Comparison of ENCODE assay signal across 8 mouse cellular contexts in the genomic region with DNA sequence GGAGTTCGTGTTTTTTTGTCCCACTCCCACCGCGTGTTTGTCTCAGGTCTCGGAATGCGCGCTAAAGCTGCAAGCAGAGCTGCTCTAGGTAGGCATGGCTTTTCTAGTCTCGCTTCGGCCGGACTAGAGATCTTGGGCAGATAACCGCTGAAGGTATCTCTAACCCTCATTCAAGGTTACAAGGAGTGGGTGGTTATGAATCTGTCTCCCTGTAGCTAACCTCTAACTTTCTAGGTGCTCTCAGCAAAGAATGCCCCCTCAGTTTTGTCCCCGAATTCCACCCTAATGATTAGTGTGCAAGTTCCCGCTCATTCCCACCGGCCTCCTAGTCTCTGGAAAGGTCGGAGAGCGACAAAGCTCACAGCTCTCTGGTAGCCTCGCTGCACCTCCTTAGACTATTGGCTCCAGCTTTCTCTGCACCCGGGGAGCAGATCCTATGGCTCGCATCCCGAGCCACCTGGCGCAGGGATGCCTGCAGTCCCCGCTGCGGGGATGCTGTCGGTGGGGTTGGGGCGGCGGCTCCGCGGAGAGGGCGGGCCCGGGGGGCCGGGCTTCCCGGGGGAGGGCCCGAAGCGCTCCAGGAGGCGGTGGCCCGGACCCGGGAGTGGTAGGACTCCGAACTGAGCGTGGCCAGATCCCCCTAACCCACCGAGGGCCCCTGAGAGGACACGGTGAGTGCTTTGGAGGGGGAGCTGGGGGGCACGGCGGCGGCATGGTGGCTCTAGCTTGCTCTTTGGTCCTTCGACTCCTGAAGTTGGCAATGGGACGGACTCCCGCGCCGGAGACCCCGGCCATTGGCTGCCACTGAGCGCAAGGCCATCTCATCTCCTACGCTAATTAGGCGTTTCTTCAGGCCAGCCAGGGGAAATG. TPM values are rescaled to one million over a fixed set of nuclear protein-coding genes. Genes with fewer than 3 reads are reported as not detected.
DNase-seq lines count a peak whose midpoint lies in the region; ATAC-seq and TF ChIP-seq lines count a peak whose summit lies in the region.

No protein-coding gene starts in this region.

- H3K4me1 ChIP-seq in cerebellum, adult 2 months (ENCODE audit: control insufficient read depth, insufficient read depth, low read length) = peaks cover 11% of the 10 kb centered on the region; the same call in 1 of the 2 replicates
- H3K4me1 ChIP-seq in hindbrain, embryonic 12.5 days = peaks cover 39% of the 10 kb centered on the region
- H3K4me1 ChIP-seq in limb, embryonic 14.5 days (ENCODE audit: control insufficient read depth, insufficient read depth, low read length) = peaks cover 21% of the 10 kb centered on the region
- peaks cover 23% of the 10 kb centered on the region for H3K4me1 ChIP-seq in midbrain, embryonic 14.5 days (ENCODE audit: control insufficient read depth, insufficient read depth, low read length)

- H3K36me3 ChIP-seq in hindbrain, embryonic 12.5 days = no peaks in the 10 kb centered on the region
- H3K36me3 ChIP-seq in limb, embryonic 14.5 days (ENCODE audit: control insufficient read depth, insufficient read depth, low read length) = peaks cover 8% of the 10 kb centered on the region
- H3K36me3 ChIP-seq in midbrain, embryonic 14.5 days (ENCODE audit: control insufficient read depth, insufficient read depth, low read length) = no peaks in the 10 kb centered on the region

- no peak for TF ChIP-seq CTCF in cerebellum, adult 2 months (IDR thresholded peaks at IDR 0.05; ENCODE audit: borderline replicate concordance, insufficient read depth, low read depth, low read length)

- peak; percentile 59 to 61 for DNase-seq in left cerebral cortex, adult 18-20 months (ENCODE audit: low spot score in 2 of 2)
- no peak for DNase-seq in left cerebral cortex, postnatal 4 days
- DNase-seq in cerebellum, adult 2 months = peak; percentile 82 to 85
- peak; percentile 43 to 47 for DNase-seq in frontal cortex, postnatal 36 days (ENCODE audit: low spot score in 2 of 2)
- peak; percentile 44 for DNase-seq in limb, embryonic 14.5 days (ENCODE audit: low spot score)
- peak; percentile 60 for DNase-seq in midbrain, embryonic 14.5 days
- DNase-seq in thymus, postnatal 36 days = peak; percentile 41 to 48

- intact Hi-C loops in left cerebral cortex, postnatal 4 days (cut with DNase I) = no loop called here

- peak overlapping the region; percentile 99 for H3K4me2 ChIP-seq in hindbrain, embryonic 12.5 days (replicated peaks)
- peak overlapping the region; percentile 95 for H3K4me2 ChIP-seq in limb, embryonic 14.5 days (replicated peaks; ENCODE audit: low read depth, low read length, severe bottlenecking)
- H3K4me2 ChIP-seq in midbrain, embryonic 14.5 days (ENCODE audit: low read length) = peak overlapping the region; percentile 99

- peak; percentile 54; the same call in 1 of the 2 replicates for TF ChIP-seq POLR2A in cerebellum, adult 2 months (IDR thresholded peaks at IDR 0.05; ENCODE audit: borderline replicate concordance, insufficient read depth, low read length)
- no peak for TF ChIP-seq POLR2A in limb, embryonic 14.5 days (IDR thresholded peaks at IDR 0.05; ENCODE audit: borderline replicate concordance, extremely low read depth, insufficient read depth, insufficient read length)

- no peaks in the 10 kb centered on the region for H3K27me3 ChIP-seq in cerebellum, adult 2 months (ENCODE audit: control insufficient read depth, insufficient read depth, low read length)
- H3K27me3 ChIP-seq in hindbrain, embryonic 12.5 days = peaks cover 36% of the 10 kb centered on the region
- peaks cover 19% of the 10 kb centered on the region; the same call in 1 of the 2 replicates for H3K27me3 ChIP-seq in limb, embryonic 14.5 days (ENCODE audit: control insufficient read depth, insufficient read depth, low read length)
- peaks cover 10% of the 10 kb centered on the region; the same call in 1 of the 2 replicates for H3K27me3 ChIP-seq in midbrain, embryonic 14.5 days (ENCODE audit: control insufficient read depth, insufficient read depth, low read length)

- H3K9me3 ChIP-seq in hindbrain, embryonic 12.5 days (replicated peaks) = no peaks in the 10 kb centered on the region
- no peaks in the 10 kb centered on the region for H3K9me3 ChIP-seq in limb, embryonic 14.5 days (ENCODE audit: control insufficient read depth, low read length)
- H3K9me3 ChIP-seq in midbrain, embryonic 14.5 days (ENCODE audit: control insufficient read depth, low read length) = no peaks in the 10 kb centered on the region

- peak overlapping the region; percentile 91 for H3K4me3 ChIP-seq in cerebellum, adult 2 months (replicated peaks; ENCODE audit: insufficient read depth, low read depth, low read length)
- peak overlapping the region; percentile 59 for H3K4me3 ChIP-seq in hindbrain, embryonic 12.5 days
- peak overlapping the region; percentile 67 for H3K4me3 ChIP-seq in limb, embryonic 14.5 days (replicated peaks; ENCODE audit: low read length)
- H3K4me3 ChIP-seq in midbrain, embryonic 14.5 days (replicated peaks; ENCODE audit: low read depth, low read length) = peak overlapping the region; percentile 50

- ATAC-seq in hindbrain, embryonic 12.5 days (ENCODE audit: low FRiP score) = peak; percentile 57
- ATAC-seq in limb, embryonic 14.5 days (ENCODE audit: low FRiP score, low read depth) = peak; percentile 69
- peak; percentile 57 for ATAC-seq in midbrain, embryonic 14.5 days (ENCODE audit: low FRiP score, low TSS enrichment)

- peak overlapping the region; percentile 67 for H3K9ac ChIP-seq in hindbrain, embryonic 12.5 days
- peak overlapping the region; percentile 69 for H3K9ac ChIP-seq in limb, embryonic 14.5 days (ENCODE audit: low read depth, low read length, severe bottlenecking)
- peak overlapping the region; percentile 56 for H3K9ac ChIP-seq in midbrain, embryonic 14.5 days (replicated peaks; ENCODE audit: low read length)

- peak overlapping the region; percentile 87 for H3K27ac ChIP-seq in cerebellum, adult 2 months (ENCODE audit: insufficient read depth, low read length)
- H3K27ac ChIP-seq in hindbrain, embryonic 12.5 days = peak overlapping the region; percentile 60
- H3K27ac ChIP-seq in limb, embryonic 14.5 days (replicated peaks; ENCODE audit: low read depth, low read length) = peak overlapping the region; percentile 77
- no peak overlapping the region for H3K27ac ChIP-seq in midbrain, embryonic 14.5 days (replicated peaks; ENCODE audit: low read depth, low read length)

- under 1% methylated on average over 51 of the region's 52 CpGs for WGBS in cerebellum, adult 2 months
- 0% methylated on average over 52 of the region's 52 CpGs for WGBS in hindbrain, embryonic 12.5 days
- 1% methylated on average over 39 of the region's 52 CpGs for WGBS in limb, embryonic 14.5 days
- WGBS in midbrain, embryonic 14.5 days = under 1% methylated on average over 52 of the region's 52 CpGs

RNA-seq across cellular contexts. Expression of gene Pacsin3, which starts 0.7 kb away (rescaled TPM):
- total RNA-seq in left cerebral cortex, adult 18-20 months (2021) = 10 to 100 TPM; 45.6 to 46.1 TPM
- 10 to 100 TPM; 15.3 to 22.4 TPM for total RNA-seq in left cerebral cortex, postnatal 4 days (2021)
- polyA plus RNA-seq in cerebellum, adult 2 months (2012; rRNA removed) = 153 and 159 TPM in 2 replicates
- 21.5 and 25.6 TPM in 2 replicates for polyA plus RNA-seq in hindbrain, embryonic 12.5 days (2016; fragmentation: Nextera tagmentation; extraction: Ambion mirVana)
- 67.8 and 73.8 TPM in 2 replicates for polyA plus RNA-seq in limb, embryonic 14.5 days (2012; rRNA removed)
- polyA plus RNA-seq in limb, embryonic 14.5 days (2014; fragmentation: Nextera tagmentation; extraction: Ambion mirVana) = 43.2 and 44.7 TPM in 2 replicates
- polyA plus RNA-seq in midbrain, embryonic 14.5 days (2014; fragmentation: Nextera tagmentation; extraction: Ambion mirVana) = 8.2 and 11.4 TPM in 2 replicates

RNA-seq across cellular contexts. Expression of gene Arfgap2, which starts 8.3 kb away (rescaled TPM):
- total RNA-seq in left cerebral cortex, adult 18-20 months (2021) = 10 to 100 TPM; 70.0 to 72.7 TPM
- 10 to 100 TPM; 53.9 to 59.8 TPM for total RNA-seq in left cerebral cortex, postnatal 4 days (2021)
- polyA plus RNA-seq in cerebellum, adult 2 months (2012; rRNA removed) = 51.9 and 54.1 TPM in 2 replicates
- 84.5 and 85.6 TPM in 2 replicates for polyA plus RNA-seq in hindbrain, embryonic 12.5 days (2016; fragmentation: Nextera tagmentation; extraction: Ambion mirVana)
- 58.7 and 59.8 TPM in 2 replicates for polyA plus RNA-seq in limb, embryonic 14.5 days (2012; rRNA removed)
- polyA plus RNA-seq in limb, embryonic 14.5 days (2014; fragmentation: Nextera tagmentation; extraction: Ambion mirVana) = 76.1 and 78.8 TPM in 2 replicates
- polyA plus RNA-seq in midbrain, embryonic 14.5 days (2014; fragmentation: Nextera tagmentation; extraction: Ambion mirVana) = 64.2 and 71.8 TPM in 2 replicates

RNA-seq across cellular contexts. Expression of gene Ddb2, which starts 19.7 kb away (rescaled TPM):
- total RNA-seq in left cerebral cortex, adult 18-20 months (2021) = 10 to 100 TPM; 10.9 to 13.5 TPM
- 10 to 100 TPM; 12.3 to 12.8 TPM for total RNA-seq in left cerebral cortex, postnatal 4 days (2021)
- polyA plus RNA-seq in cerebellum, adult 2 months (2012; rRNA removed) = 34.5 and 41.5 TPM in 2 replicates
- polyA plus RNA-seq in hindbrain, embryonic 12.5 days (2016; fragmentation: Nextera tagmentation; extraction: Ambion mirVana) = 10.6 and 13.4 TPM in 2 replicates
- polyA plus RNA-seq in limb, embryonic 14.5 days (2012; rRNA removed) = 52.8 and 56.4 TPM in 2 replicates
- 14.8 and 22.0 TPM in 2 replicates for polyA plus RNA-seq in limb, embryonic 14.5 days (2014; fragmentation: Nextera tagmentation; extraction: Ambion mirVana)
- polyA plus RNA-seq in midbrain, embryonic 14.5 days (2014; fragmentation: Nextera tagmentation; extraction: Ambion mirVana) = 10.6 and 14.6 TPM in 2 replicates

RNA-seq across cellular contexts. Expression of gene Acp2, which starts 53.8 kb away (rescaled TPM):
- total RNA-seq in left cerebral cortex, adult 18-20 months (2021) = 10 to 100 TPM; 49.5 TPM
- 10 to 100 TPM; 38.4 to 43.1 TPM for total RNA-seq in left cerebral cortex, postnatal 4 days (2021)
- polyA plus RNA-seq in cerebellum, adult 2 months (2012; rRNA removed) = 35.9 and 37.3 TPM in 2 replicates
- polyA plus RNA-seq in hindbrain, embryonic 12.5 days (2016; fragmentation: Nextera tagmentation; extraction: Ambion mirVana) = 39.2 and 41.0 TPM in 2 replicates
- polyA plus RNA-seq in limb, embryonic 14.5 days (2012; rRNA removed) = 29.9 and 37.1 TPM in 2 replicates
- polyA plus RNA-seq in limb, embryonic 14.5 days (2014; fragmentation: Nextera tagmentation; extraction: Ambion mirVana) = 31.6 and 34.2 TPM in 2 replicates
- polyA plus RNA-seq in midbrain, embryonic 14.5 days (2014; fragmentation: Nextera tagmentation; extraction: Ambion mirVana) = 33.1 and 50.8 TPM in 2 replicates

RNA-seq across cellular contexts. Expression of gene Nr1h3, which starts 53.9 kb away (rescaled TPM):
- 1 to 10 TPM; 3.5 to 3.6 TPM for total RNA-seq in left cerebral cortex, adult 18-20 months (2021)
- 1 to 10 TPM; 1.1 to 1.4 TPM for total RNA-seq in left cerebral cortex, postnatal 4 days (2021)
- 18.1 and 21.2 TPM in 2 replicates for polyA plus RNA-seq in cerebellum, adult 2 months (2012; rRNA removed)
- 1.5 and 2.0 TPM in 2 replicates for polyA plus RNA-seq in hindbrain, embryonic 12.5 days (2016; fragmentation: Nextera tagmentation; extraction: Ambion mirVana)
- polyA plus RNA-seq in limb, embryonic 14.5 days (2012; rRNA removed) = 3.4 and 5.0 TPM in 2 replicates
- 1.5 and 2.8 TPM in 2 replicates for polyA plus RNA-seq in limb, embryonic 14.5 days (2014; fragmentation: Nextera tagmentation; extraction: Ambion mirVana)
- polyA plus RNA-seq in midbrain, embryonic 14.5 days (2014; fragmentation: Nextera tagmentation; extraction: Ambion mirVana) = 0.90 and 2.6 TPM in 2 replicates
